7 mouse cellular contexts compared by ENCODE assay signal in the genomic region with DNA sequence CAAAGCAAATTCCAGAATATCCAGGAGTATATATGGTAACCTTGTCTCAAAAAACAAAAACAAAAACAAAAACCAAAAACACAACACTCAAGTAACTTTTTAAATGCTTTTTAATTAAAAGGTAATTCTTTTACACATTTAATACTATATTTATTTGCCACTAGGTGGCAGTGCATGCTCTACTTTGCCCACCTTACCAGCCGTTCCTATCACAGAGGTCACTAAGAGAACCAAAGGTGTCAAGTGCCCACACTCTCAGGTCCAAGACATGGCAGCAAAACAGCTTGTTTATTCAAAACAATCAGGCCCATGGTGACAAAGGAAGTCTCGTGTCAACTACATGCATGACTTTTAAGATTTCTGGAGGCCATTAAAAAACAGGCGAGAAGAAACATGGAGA. TPM values are rescaled to one million over a fixed set of nuclear protein-coding genes. Genes with fewer than 3 reads are reported as not detected.
DNase-seq lines count a peak whose midpoint lies in the region; ATAC-seq and TF ChIP-seq lines count a peak whose summit lies in the region.

No protein-coding gene starts in this region.

- no peaks in the 10 kb centered on the region for H3K27me3 ChIP-seq in liver, embryonic 14.5 days (ENCODE audit: control insufficient read depth, insufficient read depth, low read length)

- WGBS in liver, embryonic 14.5 days (ENCODE audit: insufficient replicate concordance), result 34% methylated on average over 3 of the region's 3 CpGs

- no peak overlapping the region for H3K4me2 ChIP-seq in liver, embryonic 14.5 days (ENCODE audit: low read depth)

- no peak overlapping the region for H3K27ac ChIP-seq in liver, embryonic 14.5 days

- peak in 1 of 3 experiments; percentile 27 for DNase-seq in liver, embryonic 14.5 days (ENCODE audit: low read depth in 3 of 3, low spot score in 3 of 3)
- no peak for DNase-seq in liver
- peak; percentile 64 for DNase-seq in NIH3T3 (ENCODE audit: low read depth)
- peak; percentile 66 for DNase-seq in embryo, embryonic 11 days
- DNase-seq in retina, embryonic 14.5 days (ENCODE audit: low spot score), result peak; percentile 76
- DNase-seq in urinary bladder, adult 18-20 months (ENCODE audit: low spot score in 2 of 2), result no peak
- no peak for DNase-seq in thymus, postnatal 36 days

- TF ChIP-seq CTCF in liver, embryonic 14.5 days (IDR thresholded peaks at IDR 0.05; ENCODE audit: low read depth), result peak; percentile 75

- H3K4me1 ChIP-seq in liver, embryonic 14.5 days (replicated peaks; ENCODE audit: control insufficient read depth in 2 of 2, insufficient read depth in 2 of 2, low read length in 1 of 2), result no peaks in the 10 kb centered on the region

- no peak overlapping the region for H3K9ac ChIP-seq in liver, embryonic 14.5 days (replicated peaks)

- no peak overlapping the region for H3K4me3 ChIP-seq in liver, embryonic 14.5 days (ENCODE audit: insufficient read depth in 1 of 2, low read depth in 2 of 2, low read length in 2 of 2)

- no peaks in the 10 kb centered on the region for H3K9me3 ChIP-seq in liver, embryonic 14.5 days (ENCODE audit: control insufficient read depth, low read length)

- ATAC-seq in liver, embryonic 14.5 days (ENCODE audit: insufficient read depth), result no peak

- H3K36me3 ChIP-seq in liver, embryonic 14.5 days (replicated peaks; ENCODE audit: control insufficient read depth, insufficient read depth, low read depth), result no peaks in the 10 kb centered on the region

- no peak for TF ChIP-seq EP300 in liver, embryonic 14.5 days (IDR thresholded peaks at IDR 0.05; ENCODE audit: low read depth)

RNA-seq across cellular contexts. Expression of gene Coq8a, which starts 24.2 kb away (rescaled TPM):
- polyA plus RNA-seq in liver, embryonic 14.5 days (2012; rRNA removed), result 3.8 and 4.1 TPM in 2 replicates
- 14.3 and 16.2 TPM in 2 replicates for polyA plus RNA-seq in liver, embryonic 14.5 days (2014; fragmentation: Nextera tagmentation; extraction: Ambion mirVana)

Comparison
In these comparisons a context has a peak if more than half of its experiments do, and no peak if none do; other contexts are left out.
1. DNase-seq: peak in NIH3T3 (single experiment), embryo, embryonic 11 days (single experiment) and retina, embryonic 14.5 days (single experiment); none in liver (single experiment), urinary bladder, adult 18-20 months (0 of 2) and thymus, postnatal 36 days (0 of 2).